Mouse (Mus musculus): ENCODE measurements around the gene Zbtb20.

DNA sequence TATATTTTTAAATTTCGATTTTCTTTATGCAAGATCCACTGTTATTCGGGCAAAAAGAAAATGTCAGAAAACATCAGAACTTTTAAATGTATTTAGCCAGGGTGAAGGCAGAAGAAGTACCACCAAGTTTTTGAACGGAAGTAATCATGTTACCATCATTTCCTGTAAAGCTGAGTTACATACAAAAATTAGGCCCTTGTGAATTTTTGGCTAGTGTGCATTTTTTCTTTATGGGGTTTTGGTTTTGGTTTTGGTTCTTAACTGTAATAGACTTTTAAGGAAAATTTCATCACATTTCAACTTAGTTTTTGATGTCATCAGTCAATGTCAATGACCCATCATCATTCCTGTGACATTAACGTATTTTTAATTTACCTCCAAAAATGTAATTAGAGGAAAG, 514.7 kb downstream of the Zbtb20 start:
- TF ChIP-seq CTCF (IDR thresholded peaks at IDR 0.05; ENCODE audit: low read depth, low read length) (no peak), POLR2A (IDR thresholded peaks at IDR 0.05; ENCODE audit: borderline replicate concordance, low read depth, low read length) (no peak)

All from bone marrow macrophage, adult 2 months (primary cell).